Mouse (Mus musculus): ENCODE measurements around the gene Asl.

- TF ChIP-seq CTCF (IDR thresholded peaks at IDR 0.05; ENCODE audit: low read depth), result peak; percentile 64
- TF ChIP-seq EP300 (IDR thresholded peaks at IDR 0.05; ENCODE audit: low read depth), result no peak
Measured at GRCm38 (mm10) chr5:130044201-130044695, 15.2 kb upstream of the Asl start.
